Mouse (Mus musculus) urinary bladder, postnatal 10 days (tissue): Measurements from ENCODE around the gene Cdh26.

Experiments
- DNase-seq: peaks from one replicate; pipeline ENCODE4 v3.0.0; 2022; ENCODE audit warnings: low spot score

Gene Cdh26

DNA sequence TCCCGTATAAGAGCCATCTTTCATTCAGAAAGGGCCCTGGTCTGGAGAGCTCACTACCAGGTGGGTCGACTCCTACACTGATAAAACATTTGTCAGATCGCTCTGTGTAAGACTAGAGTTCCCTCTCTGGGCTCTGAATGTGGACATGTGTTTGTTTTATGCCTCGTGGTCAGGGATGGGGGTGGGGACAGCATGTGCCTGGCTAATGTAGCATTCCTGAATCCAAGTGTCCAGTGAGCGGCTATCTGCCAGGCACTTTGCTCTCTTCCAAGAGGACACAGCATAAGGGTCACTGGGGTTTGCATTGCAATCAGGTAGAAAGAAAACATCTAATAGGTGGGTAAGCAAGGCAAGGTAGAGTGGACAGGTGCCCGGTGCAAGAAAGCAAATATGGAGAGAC is 77.9 kb downstream of the Cdh26 start:
- no peak for DNase-seq

DNA sequence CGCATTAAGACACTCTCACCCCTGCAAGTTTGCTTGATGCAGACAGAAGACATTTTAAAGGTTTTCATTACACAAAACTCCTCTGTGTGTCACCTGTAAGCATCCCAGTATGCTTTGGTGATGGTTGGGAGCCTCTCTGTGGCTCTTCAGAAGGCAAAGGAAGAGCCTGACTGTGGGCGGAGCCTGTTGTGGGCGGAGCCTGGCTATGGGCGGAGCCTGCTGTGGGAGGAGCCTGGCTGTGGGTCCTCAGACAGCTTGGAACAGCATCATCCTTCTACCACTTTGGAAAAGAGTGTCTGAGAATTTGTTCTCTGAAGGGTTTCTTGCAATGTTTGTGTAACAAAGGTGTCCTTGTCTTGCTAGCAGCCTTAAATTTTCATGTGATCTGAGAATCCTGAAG is 82.7 kb downstream of the Cdh26 start:
- DNase-seq, result no peak

DNA sequence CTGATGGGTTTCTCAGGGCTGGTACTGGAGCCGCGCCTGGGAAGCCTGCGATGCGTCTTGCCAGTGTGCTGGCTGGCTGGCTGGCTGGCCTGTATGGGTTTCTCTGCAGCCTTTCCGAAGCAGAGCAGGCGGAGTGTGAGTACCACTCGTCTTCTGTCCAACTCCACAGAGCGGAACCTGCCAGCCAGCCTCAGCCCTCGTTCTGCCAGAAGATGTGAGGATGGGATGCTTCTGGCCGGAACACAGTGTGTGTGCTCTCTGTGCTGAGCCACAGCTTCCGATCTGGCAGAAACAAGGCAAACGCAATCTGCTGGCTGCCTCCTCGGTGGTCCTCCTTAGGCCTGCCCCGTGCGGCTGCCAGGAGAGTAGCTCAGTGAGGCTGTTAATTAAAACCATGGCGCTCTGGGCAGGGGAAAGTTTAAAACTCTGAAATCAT is 83.3 kb downstream of the Cdh26 start:
- DNase-seq, result no peak

DNA sequence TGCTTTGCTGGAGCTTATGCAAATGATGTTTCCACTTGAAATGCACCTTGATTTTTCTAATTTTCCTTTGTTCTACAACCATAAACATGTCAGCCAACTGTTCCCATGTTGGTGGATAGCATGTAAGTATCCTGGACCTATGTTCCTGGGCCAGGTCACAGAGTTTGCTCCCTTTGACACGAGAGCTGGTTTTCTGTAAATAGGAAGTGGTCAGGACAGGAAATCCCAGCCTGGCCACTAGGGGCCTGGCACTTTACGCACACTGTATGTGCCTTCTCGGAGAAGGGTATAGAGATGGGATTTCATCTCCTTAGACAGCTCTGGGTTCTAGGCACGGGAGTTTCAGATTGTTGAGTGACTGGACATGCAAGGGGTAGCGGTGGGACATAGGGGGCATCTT is 86.1 kb downstream of the Cdh26 start:
- no peak for DNase-seq

DNA sequence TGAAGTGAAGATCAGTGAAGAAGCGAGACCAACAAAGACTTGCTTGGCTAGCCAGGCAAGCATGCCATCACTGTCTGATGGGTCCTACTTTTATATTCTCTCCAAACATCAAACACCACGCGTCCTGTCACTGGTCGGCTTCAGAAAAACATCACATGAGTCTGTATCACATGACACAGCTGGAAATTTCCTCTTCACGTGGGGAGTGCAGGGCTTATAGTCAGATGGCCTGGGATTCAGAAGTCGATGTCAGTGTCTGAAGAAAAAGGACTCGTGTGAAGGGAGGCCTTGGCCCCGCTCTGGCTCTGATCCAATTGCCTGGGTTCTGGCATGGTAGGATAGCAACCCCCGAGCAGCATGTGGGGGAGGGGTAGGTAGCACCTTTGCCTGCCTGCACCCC is 86.6 kb downstream of the Cdh26 start:
- no peak for DNase-seq

DNA sequence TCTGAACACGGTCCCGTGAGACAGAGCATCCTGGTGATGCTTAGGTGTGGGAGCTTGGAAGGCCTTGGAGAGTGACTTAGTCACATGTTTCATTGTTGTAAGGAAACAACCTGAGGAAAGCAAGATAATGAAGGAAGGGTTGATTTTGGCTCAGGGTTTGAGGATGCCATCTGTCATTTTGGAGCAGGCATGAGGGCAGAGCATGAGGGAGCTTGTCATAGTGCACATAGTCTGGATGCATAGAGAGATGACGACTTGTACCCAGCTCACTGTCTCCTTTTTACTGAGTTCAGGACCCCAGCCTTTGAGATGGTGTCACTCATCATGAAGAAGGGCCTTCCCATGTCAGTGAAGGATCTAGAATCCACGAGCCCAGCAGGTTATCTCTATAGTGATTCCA is 89.0 kb downstream of the Cdh26 start:
- no peak for DNase-seq

DNA sequence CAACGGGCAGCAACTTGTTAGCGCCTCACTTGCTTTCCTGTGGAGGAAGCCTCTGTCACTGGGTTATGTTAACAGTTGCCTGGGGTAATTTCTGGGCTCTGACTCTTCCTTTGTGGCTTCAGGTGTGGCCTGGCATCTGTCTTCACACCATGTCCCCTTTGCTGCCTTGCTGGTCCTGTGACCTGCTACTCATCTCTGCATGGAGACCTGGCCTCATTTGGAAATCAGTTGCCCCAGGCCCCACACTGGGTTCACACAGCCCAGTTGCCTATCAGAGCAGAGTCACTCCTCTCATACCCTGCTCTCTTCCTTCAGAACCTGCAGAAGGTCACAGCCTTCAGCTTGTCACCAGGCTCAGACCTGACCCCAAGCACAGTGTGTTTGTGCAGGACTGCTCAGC is 89.9 kb downstream of the Cdh26 start:
- no peak for DNase-seq

DNA sequence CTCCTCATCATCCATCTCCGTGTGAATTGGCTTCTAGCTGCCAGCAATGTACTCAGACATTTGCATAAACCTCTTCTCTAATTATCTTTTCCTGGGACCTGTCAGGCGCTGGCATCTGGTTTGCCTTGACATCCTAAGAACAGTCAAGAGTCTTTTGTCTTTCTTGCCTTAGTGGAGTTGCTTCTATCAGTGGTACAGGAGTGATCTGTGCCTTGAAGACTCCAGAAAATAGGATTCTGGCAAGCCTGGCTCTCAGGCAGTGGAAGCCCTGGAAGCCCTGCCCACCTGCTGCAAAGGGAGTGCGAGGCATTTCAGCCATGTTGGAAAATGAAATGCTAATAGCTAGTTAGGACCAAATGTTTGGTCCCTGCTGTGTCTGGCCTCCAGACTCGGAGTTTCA is 92.0 kb downstream of the Cdh26 start:
- no peak for DNase-seq

DNA sequence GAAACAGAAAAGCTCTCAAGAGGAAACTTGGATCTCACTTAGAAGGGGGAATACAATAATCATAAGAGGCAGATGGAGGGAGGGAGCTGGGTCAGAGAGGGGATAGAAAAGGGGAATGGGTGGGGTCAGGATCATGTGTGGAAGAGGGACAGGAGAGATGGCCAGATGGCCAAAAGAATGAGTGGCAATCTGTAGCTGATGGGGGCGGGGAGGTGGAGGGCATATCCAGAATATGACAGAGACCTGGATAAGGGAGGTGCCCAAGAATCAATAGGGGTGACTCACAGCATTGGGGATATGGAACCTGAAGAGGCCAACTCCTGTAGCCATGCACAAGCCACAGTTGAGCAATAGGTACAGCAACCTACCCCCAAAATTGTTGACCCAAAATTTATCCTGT is 92.5 kb downstream of the Cdh26 start:
- no peak for DNase-seq

DNA sequence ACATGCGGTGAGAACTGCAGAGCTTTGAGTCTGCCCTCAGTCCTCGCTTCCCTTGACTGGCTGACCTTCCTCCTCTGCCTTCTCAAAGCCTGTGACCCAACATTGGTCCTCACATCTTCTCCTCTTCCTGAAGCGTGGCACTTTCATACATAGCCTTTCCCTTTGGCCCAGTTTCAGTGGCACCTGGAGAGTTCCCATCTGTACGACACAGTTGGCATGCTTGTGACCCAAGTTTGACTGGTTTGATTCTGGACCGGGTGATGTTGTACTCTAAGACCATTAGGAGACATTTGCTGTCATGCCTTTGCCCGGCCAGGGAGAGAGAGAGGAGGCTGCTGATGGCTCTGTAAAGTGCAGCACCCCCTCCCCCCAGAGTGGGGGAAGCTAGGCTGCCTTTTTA is 96.4 kb downstream of the Cdh26 start:
- no peak for DNase-seq

DNA sequence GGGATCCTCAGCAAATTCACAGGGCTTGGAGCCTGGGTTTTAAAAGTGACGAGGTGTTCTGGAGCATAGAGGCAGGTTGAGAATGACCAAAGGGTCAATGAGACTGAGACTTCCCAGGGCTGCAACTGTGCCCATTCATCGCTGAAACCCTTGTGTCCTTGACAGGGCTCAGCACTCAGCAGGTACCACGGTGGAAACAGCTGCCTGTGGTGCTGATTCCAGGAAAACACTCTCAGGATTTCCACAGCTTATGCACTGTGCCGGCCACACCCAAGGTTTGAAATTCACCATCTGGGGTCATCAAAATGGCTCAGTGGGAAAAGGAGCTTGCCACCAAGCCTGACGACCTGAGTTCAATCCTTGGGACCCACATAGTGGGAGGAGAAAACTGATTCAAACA is 100.9 kb downstream of the Cdh26 start:
- DNase-seq, result no peak

DNA sequence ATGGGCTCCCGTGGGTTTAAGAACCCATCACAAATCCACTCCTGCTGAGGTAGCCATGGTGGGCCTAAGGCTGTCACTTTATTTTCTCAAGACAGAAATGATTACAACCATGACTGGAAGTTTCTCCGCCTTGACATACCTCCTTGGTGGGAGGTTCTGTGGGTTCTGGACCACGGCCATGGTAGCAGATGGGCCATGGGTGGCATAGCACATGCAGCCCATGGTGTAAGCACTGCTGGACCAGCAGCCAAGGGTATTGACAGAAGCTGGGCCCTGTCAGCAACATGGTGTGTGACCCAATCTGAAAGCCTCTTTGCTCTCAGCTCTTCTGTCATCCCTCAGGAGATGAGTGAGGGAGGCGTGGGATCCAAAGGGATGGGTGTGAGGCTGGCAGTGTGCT is 106.2 kb downstream of the Cdh26 start:
- no peak for DNase-seq
